Mouse (Mus musculus) cerebellum, postnatal 4 days (tissue): ENCODE data around the gene Gm20388.

Experiments
- DNase-seq, 2 experiments: peaks; one replicate each; pipeline ENCODE4 v3.0.0; 2022; ENCODE audit warnings: low spot score in 2 of 2, mixed read lengths in 1 of 2

Gm20388 gene

GRCm38 (mm10) chr8:122461473-122462148 is 2551.0 kb downstream of the Gm20388 start:
- DNase-seq = no peak

- DNase-seq = no peak
These were observed 2551.9 kb downstream of the Gm20388 start for GRCm38 (mm10) chr8:122462510-122462909.

- DNase-seq = no peak
These were observed 2553.3 kb downstream of the Gm20388 start for GRCm38 (mm10) chr8:122463651-122464640.

- no peak for DNase-seq
These were observed 2554.3 kb downstream of the Gm20388 start for GRCm38 (mm10) chr8:122464985-122465384.

GRCm38 (mm10) chr8:122467816-122468215 is 2557.2 kb downstream of the Gm20388 start:
- DNase-seq = no peak

GRCm38 (mm10) chr8:122469407-122469806 is 2558.8 kb downstream of the Gm20388 start:
- no peak for DNase-seq

GRCm38 (mm10) chr8:122469965-122470364 is 2559.3 kb downstream of the Gm20388 start:
- no peak for DNase-seq

GRCm38 (mm10) chr8:122470691-122471090 is 2560.1 kb downstream of the Gm20388 start:
- no peak for DNase-seq

- no peak for DNase-seq
These were observed 2563.3 kb downstream of the Gm20388 start for GRCm38 (mm10) chr8:122473911-122474421.

- no peak for DNase-seq
These were observed 2564.4 kb downstream of the Gm20388 start for GRCm38 (mm10) chr8:122474951-122475560.

GRCm38 (mm10) chr8:122475580-122476320 is 2565.1 kb downstream of the Gm20388 start, which contains the start of the genes Rnf166 and Ctu2:
Gene Rnf166, minus strand, starts transcription at chr8:122476064.
Gene Ctu2, plus strand, starts transcription at chr8:122476143.
- peak; percentile 95 to 97 for DNase-seq

- no peak for DNase-seq
These were observed 2571.8 kb downstream of the Gm20388 start for GRCm38 (mm10) chr8:122482448-122482847.

- no peak for DNase-seq
These were observed 2573.2 kb downstream of the Gm20388 start for GRCm38 (mm10) chr8:122483877-122484276.

GRCm38 (mm10) chr8:122484831-122485230 is 2574.2 kb downstream of the Gm20388 start:
- no peak for DNase-seq

GRCm38 (mm10) chr8:122488387-122488786 is 2577.7 kb downstream of the Gm20388 start:
- DNase-seq = peak in 1 of 2 experiments; percentile 38

GRCm38 (mm10) chr8:122497016-122497734 is 2586.5 kb downstream of the Gm20388 start:
- DNase-seq = no peak

GRCm38 (mm10) chr8:122497912-122498311 is 2587.3 kb downstream of the Gm20388 start:
- no peak for DNase-seq

GRCm38 (mm10) chr8:122500856-122501255 is 2590.2 kb downstream of the Gm20388 start:
- DNase-seq = peak; percentile 59 to 78

GRCm38 (mm10) chr8:122511552-122511951 is 2600.9 kb downstream of the Gm20388 start:
- DNase-seq = no peak

- no peak for DNase-seq
These were observed 2601.8 kb downstream of the Gm20388 start for GRCm38 (mm10) chr8:122512392-122512791.
